Mouse (Mus musculus) testis, adult 2 months (tissue): ENCODE data around the gene Esyt1.

ENCODE experiments used
- CTCF ChIP-seq: fragments of 200-500 bp; IDR thresholded peaks from 2 replicates; pipeline ENCODE4 v1.5.1; 2012; ENCODE audit warnings: low read depth, mild to moderate bottlenecking, inconsistent platforms, low read length, moderate library complexity; ENCODE audit not compliant: control insufficient read depth, insufficient read depth, insufficient replicate concordance
- POLR2A ChIP-seq: fragments of 200-500 bp; IDR thresholded peaks from 2 replicates; pipeline ENCODE4 v1.6.1; 2012; ENCODE audit warnings: low read depth, mild to moderate bottlenecking, inconsistent platforms, low read length, moderate library complexity; ENCODE audit not compliant: control insufficient read depth

DNA sequence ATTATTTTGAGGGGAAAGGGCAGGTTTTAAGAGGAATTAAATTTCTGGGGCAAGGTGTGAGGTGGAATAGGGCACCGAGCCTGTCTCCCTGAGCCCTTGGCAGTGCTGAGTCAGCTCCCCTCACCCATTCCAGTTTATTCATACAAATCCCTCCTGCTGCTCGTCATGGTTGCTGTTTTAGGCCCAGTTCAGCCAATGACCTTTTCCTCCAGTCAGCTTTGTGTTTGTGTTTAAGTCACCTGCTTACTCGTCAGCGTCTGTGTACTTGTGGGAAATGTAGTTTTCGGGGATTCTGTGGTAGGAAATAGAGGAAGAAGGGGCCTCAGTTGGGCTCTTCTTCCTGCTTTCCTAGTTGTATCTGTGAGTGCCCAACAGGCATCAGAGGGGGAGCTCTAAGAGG lies 36.3 kb downstream of the Esyt1 start:
- no peak for TF ChIP-seq POLR2A
- no peak for TF ChIP-seq CTCF
